ENCODE assay signal across 15 mouse cellular contexts in genomic region chr2:171737761-171738160, GRCm38 (mm10).
"Had no signal": no experiment of that assay in that cellular context is flagged by ENCODE, and none has a peak within 500 bp of the region (broad histone marks: within the 10 kb centered on the region; RNA-seq: fewer than 3 reads in every experiment).

No protein-coding gene starts in this region.

- DNase-seq: retina, postnatal 1 day; right cerebral cortex, adult 18-20 months; right cerebral cortex, postnatal 14 days; right cerebral cortex, postnatal 25 days; right cerebral cortex, postnatal 4 days; spleen, adult 18-20 months; thymus, adult 18-20 months; thymus, adult 2 months; thymus, postnatal 14 days; thymus, postnatal 25 days; thymus, postnatal 36 days; thymus, postnatal 4 days had no signal

- H3K4me3 ChIP-seq: neural tube, embryonic 15.5 days; stomach, embryonic 15.5 days had no signal

- H3K27me3 ChIP-seq: neural tube, embryonic 15.5 days; stomach, embryonic 15.5 days had no signal

- H3K9me3 ChIP-seq: neural tube, embryonic 15.5 days; stomach, embryonic 15.5 days had no signal

- H3K4me2 ChIP-seq: neural tube, embryonic 15.5 days; stomach, embryonic 15.5 days had no signal

- H3K9ac ChIP-seq: neural tube, embryonic 15.5 days; stomach, embryonic 15.5 days had no signal

- H3K27ac ChIP-seq: neural tube, embryonic 15.5 days; stomach, embryonic 15.5 days; stomach, postnatal 0 days had no signal

- H3K4me1 ChIP-seq: stomach, embryonic 15.5 days had no signal

- H3K36me3 ChIP-seq: neural tube, embryonic 15.5 days; stomach, embryonic 15.5 days had no signal
